Mouse (Mus musculus): ENCODE data around the gene Trmt2a.

The Trmt2a gene

DNA sequence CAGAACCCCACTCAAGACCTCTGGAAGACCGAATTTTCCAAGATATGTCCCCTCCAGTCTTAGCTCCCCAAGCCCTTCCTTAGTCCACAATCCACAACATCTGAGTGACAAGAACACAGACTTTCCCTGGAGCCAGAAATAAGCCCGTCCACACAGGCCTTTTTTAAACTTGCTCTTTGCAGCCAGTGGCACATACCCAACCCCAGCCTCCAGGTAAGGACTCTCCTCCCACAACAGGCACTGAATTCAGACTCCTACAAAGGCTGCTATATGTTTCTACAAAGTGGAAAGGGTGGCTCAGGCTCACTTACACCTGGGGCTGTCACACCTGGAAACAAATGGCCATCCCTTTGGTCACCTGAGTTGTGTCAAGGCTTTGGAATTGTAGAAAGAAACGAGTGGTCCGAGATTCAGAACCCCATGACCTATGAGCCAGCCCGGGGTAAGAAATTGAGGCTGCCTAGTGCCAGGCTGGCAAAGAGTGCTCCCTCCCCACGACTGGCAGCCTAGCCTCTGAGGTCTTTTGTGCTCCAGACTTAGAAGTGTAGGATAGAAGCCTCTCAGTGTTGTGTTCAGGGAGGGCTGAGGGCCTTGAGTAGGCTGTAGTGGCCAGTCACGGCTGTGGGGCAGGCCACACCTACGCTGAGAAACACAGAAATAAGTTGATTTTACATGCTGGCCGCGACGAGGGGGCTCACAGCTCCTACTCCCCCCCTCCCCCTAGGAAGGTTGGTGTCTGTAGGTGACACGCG is 14.4 kb upstream of the Trmt2a start:
- Histone ChIP-seq H3K4me1 (replicated peaks; ENCODE audit: low read depth, low read length) (peaks cover 52% of the 10 kb centered on the region), H3K27me3 (ENCODE audit: insufficient read depth, low read length) (peaks cover 24% of the 10 kb centered on the region), H3K36me3 (ENCODE audit: insufficient read depth, low read length) (peaks cover 32% of the 10 kb centered on the region), H3K9me3 (ENCODE audit: low read length) (no peaks in the 10 kb centered on the region), H3K4me3 (replicated peaks; ENCODE audit: low read length) (peak overlapping the region; percentile 79)
- TF ChIP-seq POU5F1 (IDR thresholded peaks at IDR 0.05; ENCODE audit: borderline replicate concordance, low read length) (no peak), CTCF (conservative IDR thresholded peaks at IDR 0.05; ENCODE audit: low read length) (no peak), NANOG (IDR thresholded peaks at IDR 0.05; ENCODE audit: borderline replicate concordance, low read length) (no peak)

DNA sequence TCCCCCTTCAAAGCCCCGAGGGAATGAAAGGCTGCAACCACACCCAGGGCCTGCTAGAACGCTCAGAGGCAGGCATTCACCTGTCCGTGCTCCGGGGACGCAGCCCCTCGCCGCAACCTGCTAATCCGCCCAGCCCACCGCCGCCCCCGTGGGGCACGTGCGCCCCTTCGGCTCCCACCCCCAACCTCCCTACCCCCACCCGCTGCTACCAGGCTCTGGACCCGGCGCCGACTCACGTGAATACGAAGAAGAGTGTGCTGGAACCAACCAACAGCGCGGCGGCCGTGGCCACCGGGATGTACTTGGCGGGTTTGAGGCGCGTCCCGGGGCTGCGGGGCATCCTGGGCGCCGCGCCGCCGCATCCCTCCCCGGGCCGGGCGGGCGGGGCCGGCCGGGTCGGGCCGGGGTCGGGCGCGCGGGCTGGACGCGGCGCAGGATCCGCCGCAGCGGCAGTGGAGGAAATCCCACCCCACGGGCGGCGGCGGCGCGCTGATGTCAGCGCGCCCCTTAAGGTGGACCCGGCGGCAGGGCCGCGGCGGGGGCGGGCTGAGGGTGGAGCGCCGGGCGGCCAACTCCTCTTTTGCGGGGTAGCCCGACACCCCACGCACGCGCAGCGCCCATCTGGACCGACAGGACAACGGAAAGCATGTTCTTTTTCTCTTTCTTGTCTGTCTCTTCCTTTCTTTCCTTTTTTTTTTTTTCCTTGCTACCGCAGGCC is 13.6 kb upstream of the Trmt2a start, which contains the start of gene Zdhhc8:
Zdhhc8 (minus strand) TSS at position 466 of the 718 bp plus-strand sequence.
- Histone ChIP-seq H3K4me3 (replicated peaks; ENCODE audit: low read length) (peak within 1 kb of the TSS; percentile 79), H3K27me3 (ENCODE audit: insufficient read depth, low read length) (peaks cover 24% of the 10 kb centered on the region), H3K9me3 (ENCODE audit: low read length) (no peaks in the 10 kb centered on the region), H3K4me1 (replicated peaks; ENCODE audit: low read depth, low read length) (peaks cover 51% of the 10 kb centered on the region), H3K36me3 (ENCODE audit: insufficient read depth, low read length) (peaks cover 40% of the 10 kb centered on the region)
- TF ChIP-seq NANOG (IDR thresholded peaks at IDR 0.05; ENCODE audit: borderline replicate concordance, low read length) (no peak), POU5F1 (IDR thresholded peaks at IDR 0.05; ENCODE audit: borderline replicate concordance, low read length) (no peak), CTCF (conservative IDR thresholded peaks at IDR 0.05; ENCODE audit: low read length) (no peak)

DNA sequence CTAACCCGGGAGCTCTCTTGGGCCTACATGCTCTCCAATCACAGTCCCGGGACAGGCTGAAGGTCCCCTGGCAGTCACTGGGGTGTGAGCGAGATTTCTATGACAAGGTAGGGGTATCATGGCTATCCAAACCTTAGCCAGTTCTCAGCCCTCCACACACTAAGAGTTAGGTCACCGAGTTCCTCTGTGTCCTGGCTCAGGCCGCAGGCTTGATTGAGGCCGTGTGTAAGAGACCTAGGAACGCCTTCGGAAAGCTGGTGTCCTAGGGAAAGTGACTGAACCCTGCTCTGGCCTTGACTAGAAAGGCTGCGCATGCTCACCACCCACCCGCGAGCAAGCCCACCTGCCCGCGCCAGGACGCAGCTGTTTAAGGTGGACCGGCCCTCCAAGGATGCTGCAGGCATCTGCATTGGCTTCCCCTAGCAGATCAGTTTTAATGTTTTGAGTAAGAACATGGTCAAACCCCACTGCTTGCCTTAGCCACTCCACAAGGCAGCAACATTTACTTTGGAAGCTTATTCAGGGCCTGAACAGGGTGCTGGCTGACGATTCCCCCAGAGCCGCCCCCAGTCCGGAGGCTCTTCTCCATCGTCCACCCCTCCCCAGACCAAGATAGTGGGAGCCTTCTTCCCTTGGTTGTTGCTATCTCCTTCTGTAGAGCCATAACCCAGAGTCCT is 13.0 kb upstream of the Trmt2a start:
- Histone ChIP-seq H3K27me3 (ENCODE audit: insufficient read depth, low read length) (peaks cover 24% of the 10 kb centered on the region), H3K36me3 (ENCODE audit: insufficient read depth, low read length) (peaks cover 47% of the 10 kb centered on the region), H3K4me3 (replicated peaks; ENCODE audit: low read length) (peak overlapping the region; percentile 79), H3K9me3 (ENCODE audit: low read length) (no peaks in the 10 kb centered on the region), H3K4me1 (replicated peaks; ENCODE audit: low read depth, low read length) (peaks cover 49% of the 10 kb centered on the region)
- no peak for TF ChIP-seq NANOG (IDR thresholded peaks at IDR 0.05; ENCODE audit: borderline replicate concordance, low read length)
- TF ChIP-seq POU5F1 (IDR thresholded peaks at IDR 0.05; ENCODE audit: borderline replicate concordance, low read length) = no peak
- no peak for TF ChIP-seq CTCF (conservative IDR thresholded peaks at IDR 0.05; ENCODE audit: low read length)

DNA sequence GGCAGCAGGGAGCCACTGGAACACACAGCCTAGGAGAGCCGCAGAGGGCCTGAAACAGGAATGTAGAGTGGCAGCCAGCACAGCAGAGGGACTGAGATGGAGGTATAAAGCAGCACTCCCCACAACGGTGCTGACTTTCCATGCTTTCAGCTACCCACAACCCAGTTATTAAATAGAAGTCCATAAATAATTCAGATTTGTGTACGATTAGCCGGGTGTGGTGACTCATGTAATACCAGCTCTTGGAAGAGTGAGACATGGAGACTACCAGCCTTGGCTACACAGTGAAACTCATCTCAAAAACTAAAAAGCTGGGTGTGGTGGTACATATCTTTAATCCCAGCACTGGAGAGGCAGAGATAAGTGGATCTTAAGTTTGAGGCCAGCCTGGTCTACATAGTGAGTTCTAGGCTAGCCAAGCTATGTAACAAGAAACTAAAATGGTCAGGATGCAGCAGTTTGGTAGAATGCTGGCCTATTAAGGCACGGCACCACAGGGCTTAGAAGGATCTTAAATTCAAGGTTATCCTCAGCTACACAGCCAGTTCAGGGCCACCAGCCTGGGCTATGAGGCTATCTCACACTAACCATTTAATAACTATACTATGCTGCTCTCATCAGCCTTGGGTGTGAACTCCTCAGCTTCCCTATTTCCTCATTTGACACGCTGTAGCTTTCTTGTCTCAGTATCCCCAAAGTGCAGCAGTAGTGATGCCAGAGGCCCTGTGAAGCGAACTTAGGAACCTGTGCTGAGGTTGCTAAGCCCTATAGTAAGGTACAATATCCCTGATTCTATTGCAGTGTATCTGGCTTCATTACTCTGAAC is 11.6 kb upstream of the Trmt2a start:
- TF ChIP-seq POU5F1 (IDR thresholded peaks at IDR 0.05; ENCODE audit: borderline replicate concordance, low read length) (no peak), NANOG (IDR thresholded peaks at IDR 0.05; ENCODE audit: borderline replicate concordance, low read length) (no peak), CTCF (conservative IDR thresholded peaks at IDR 0.05; ENCODE audit: low read length) (no peak)
- Histone ChIP-seq H3K4me3 (replicated peaks; ENCODE audit: low read length) (no peak overlapping the region), H3K27me3 (ENCODE audit: insufficient read depth, low read length) (peaks cover 24% of the 10 kb centered on the region), H3K4me1 (replicated peaks; ENCODE audit: low read depth, low read length) (peaks cover 56% of the 10 kb centered on the region), H3K36me3 (ENCODE audit: insufficient read depth, low read length) (peaks cover 60% of the 10 kb centered on the region), H3K9me3 (ENCODE audit: low read length) (no peaks in the 10 kb centered on the region)

DNA sequence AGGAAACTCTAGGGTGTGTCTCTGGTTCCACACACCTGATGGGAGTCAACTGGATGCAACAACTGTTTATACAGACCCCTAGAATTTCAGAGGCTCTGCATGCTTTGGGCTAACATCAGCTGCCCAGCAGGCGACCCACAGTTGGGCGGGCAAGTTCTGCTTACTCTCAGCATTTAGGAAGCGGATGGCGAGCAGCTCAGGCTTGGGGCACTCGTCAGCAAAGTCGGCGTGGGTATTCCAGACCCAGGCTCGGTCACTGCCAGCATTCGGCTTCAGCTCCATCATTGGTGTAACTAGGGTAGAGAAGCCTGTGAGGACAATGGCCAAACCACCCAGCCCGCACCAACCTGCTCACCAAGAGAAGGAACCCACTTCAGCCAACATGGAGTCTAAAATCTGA is 6.9 kb upstream of the Trmt2a start:
- Histone ChIP-seq H3K36me3 (ENCODE audit: insufficient read depth, low read length) (peaks cover 98% of the 10 kb centered on the region), H3K9me3 (ENCODE audit: low read length) (no peaks in the 10 kb centered on the region), H3K4me3 (replicated peaks; ENCODE audit: low read length) (no peak overlapping the region), H3K27me3 (ENCODE audit: insufficient read depth, low read length) (no peaks in the 10 kb centered on the region), H3K4me1 (replicated peaks; ENCODE audit: low read depth, low read length) (peaks cover 78% of the 10 kb centered on the region)
- TF ChIP-seq NANOG (IDR thresholded peaks at IDR 0.05; ENCODE audit: borderline replicate concordance, low read length) (no peak), POU5F1 (IDR thresholded peaks at IDR 0.05; ENCODE audit: borderline replicate concordance, low read length) (no peak), CTCF (conservative IDR thresholded peaks at IDR 0.05; ENCODE audit: low read length) (no peak)

DNA sequence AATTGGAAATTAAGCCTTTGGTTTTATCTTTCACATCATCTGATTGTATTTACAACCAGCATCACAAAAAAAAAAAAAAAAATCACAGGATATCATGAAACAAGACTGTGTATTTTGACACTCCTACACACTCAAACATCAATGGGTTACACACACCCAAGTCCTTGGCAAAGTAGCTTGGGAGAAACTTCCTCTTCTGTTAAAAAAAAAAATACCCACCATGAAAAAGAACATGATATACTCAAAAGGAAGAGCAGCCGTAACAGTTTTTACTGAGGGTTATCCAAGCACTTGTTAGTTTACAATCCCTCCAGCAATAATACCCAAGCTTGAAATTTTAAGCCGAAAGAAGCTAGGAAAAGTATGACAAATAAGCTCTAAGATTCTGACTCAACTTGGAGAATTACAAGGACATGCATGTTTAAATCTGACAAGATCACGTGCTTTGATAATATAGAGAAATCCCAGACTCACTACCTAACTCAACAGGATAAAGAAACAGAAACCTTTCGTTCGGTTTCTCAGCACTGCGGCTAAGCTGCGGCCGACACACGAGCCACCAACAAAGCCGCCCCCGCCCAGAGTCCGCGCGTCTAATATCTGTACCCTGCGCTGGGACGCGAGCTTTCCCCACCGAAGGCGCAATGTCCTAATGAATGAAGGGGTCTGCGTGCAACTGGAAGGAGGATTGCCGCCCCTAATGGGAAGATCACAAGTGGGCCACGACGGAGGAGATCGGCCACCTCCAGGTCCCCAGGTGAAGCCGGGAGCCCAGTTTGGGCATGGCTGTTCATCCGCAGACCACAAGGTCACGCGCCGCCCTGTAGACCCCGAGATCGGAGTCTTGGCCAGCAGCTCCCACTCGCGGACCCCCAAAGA is 719 bp upstream of the Trmt2a start:
- Histone ChIP-seq H3K27me3 (ENCODE audit: insufficient read depth, low read length) (no peaks in the 10 kb centered on the region), H3K4me3 (replicated peaks; ENCODE audit: low read length) (peak overlapping the region; percentile 97)
- TF ChIP-seq POU5F1 (IDR thresholded peaks at IDR 0.05; ENCODE audit: borderline replicate concordance, low read length) (no peak), CTCF (conservative IDR thresholded peaks at IDR 0.05; ENCODE audit: low read length) (no peak), NANOG (IDR thresholded peaks at IDR 0.05; ENCODE audit: borderline replicate concordance, low read length) (no peak)

DNA sequence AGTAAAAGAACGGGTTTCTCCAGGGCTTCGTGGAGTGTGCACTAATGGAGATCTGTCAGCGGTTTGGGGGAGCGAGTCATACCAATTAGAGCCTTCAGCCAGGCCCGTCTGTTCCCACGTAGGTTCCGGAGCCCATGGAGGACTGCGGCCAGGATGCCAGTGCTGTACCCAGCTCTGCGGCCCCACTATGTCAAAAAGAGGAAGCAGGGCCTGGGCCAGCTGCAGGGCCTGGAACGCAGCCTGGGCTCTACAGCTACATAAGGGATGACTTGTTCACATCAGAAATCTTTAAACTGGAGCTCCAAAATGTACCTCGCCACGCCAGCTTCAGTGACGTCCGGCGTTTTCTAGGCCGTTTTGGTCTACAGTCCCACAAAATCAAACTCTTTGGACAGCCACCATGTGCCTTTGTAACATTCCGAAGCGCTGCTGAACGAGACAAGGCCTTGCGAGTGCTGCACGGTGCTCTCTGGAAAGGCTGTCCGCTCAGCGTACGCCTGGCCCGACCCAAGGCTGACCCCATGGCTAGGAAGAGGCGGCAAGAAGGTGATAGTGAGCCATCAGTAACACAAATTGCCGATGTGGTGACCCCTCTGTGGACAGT is 987 bp downstream of the Trmt2a start:
- Histone ChIP-seq H3K36me3 (ENCODE audit: insufficient read depth, low read length) (peaks cover 79% of the 10 kb centered on the region), H3K4me1 (replicated peaks; ENCODE audit: low read depth, low read length) (peaks cover 64% of the 10 kb centered on the region), H3K27me3 (ENCODE audit: insufficient read depth, low read length) (no peaks in the 10 kb centered on the region), H3K4me3 (replicated peaks; ENCODE audit: low read length) (peak overlapping the region; percentile 97), H3K9me3 (ENCODE audit: low read length) (no peaks in the 10 kb centered on the region)
- no peak for TF ChIP-seq POU5F1 (IDR thresholded peaks at IDR 0.05; ENCODE audit: borderline replicate concordance, low read length)
- TF ChIP-seq CTCF (conservative IDR thresholded peaks at IDR 0.05; ENCODE audit: low read length) = no peak
- TF ChIP-seq NANOG (IDR thresholded peaks at IDR 0.05; ENCODE audit: borderline replicate concordance, low read length) = no peak

More for the DNA sequence above, 719 bp upstream of the Trmt2a start:
- no peaks in the 10 kb centered on the region for H3K9me3 ChIP-seq (ENCODE audit: low read length)
- H3K4me1 ChIP-seq (replicated peaks; ENCODE audit: low read depth, low read length) = peaks cover 78% of the 10 kb centered on the region
- peaks cover 79% of the 10 kb centered on the region for H3K36me3 ChIP-seq (ENCODE audit: insufficient read depth, low read length)
